Comparison of ENCODE assay signal across 10 mouse cellular contexts in genomic region chr2:162866613-162867314, GRCm38 (mm10).
DNase-seq lines count a peak whose midpoint lies in the region; ATAC-seq and TF ChIP-seq lines count a peak whose summit lies in the region.
"Had no signal": no experiment of that assay in that cellular context is flagged by ENCODE, and none has a peak within 500 bp of the region (broad histone marks: within the 10 kb centered on the region; RNA-seq: fewer than 3 reads in every experiment).

No protein-coding gene starts in this region.

- H3K36me3 ChIP-seq in heart, embryonic 11.5 days (ENCODE audit: control insufficient read depth, insufficient read depth, low read length): no peaks in the 10 kb centered on the region
- no peaks in the 10 kb centered on the region for H3K36me3 ChIP-seq in limb, embryonic 14.5 days (ENCODE audit: control insufficient read depth, insufficient read depth, low read length)

- DNase-seq in heart, adult 9 months (ENCODE audit: low spot score in 2 of 2): no peak
- DNase-seq in right cerebral cortex, postnatal 4 days: peak; percentile 26
- DNase-seq in right cerebral cortex, postnatal 25 days: no peak
- no peak for DNase-seq in limb, embryonic 14.5 days (ENCODE audit: low spot score)
- DNase-seq in gastrocnemius, postnatal 14 days: no peak
- DNase-seq in ovary, postnatal 10 days (ENCODE audit: low spot score): no peak
- DNase-seq: cerebellum, adult 9-11 months had no signal

- intact Hi-C loops in gastrocnemius, postnatal 14 days (cut with DNase I; ENCODE audit: low total_unique reads): no loop called here

- H3K4me2 ChIP-seq in heart, embryonic 11.5 days: peak overlapping the region; percentile 66
- peak overlapping the region; percentile 44 for H3K4me2 ChIP-seq in limb, embryonic 14.5 days (replicated peaks; ENCODE audit: low read depth, low read length, severe bottlenecking)

- ATAC-seq in heart, embryonic 11.5 days (replicated peaks; ENCODE audit: insufficient number of reproducible peaks, low FRiP score, low TSS enrichment): no peak
- no peak for ATAC-seq in limb, embryonic 14.5 days (ENCODE audit: low FRiP score, low read depth)
- no peak for ATAC-seq in CD4-positive, CD25-positive, alpha-beta regulatory T cell, adult 4 months

- WGBS in heart, embryonic 11.5 days (ENCODE audit: insufficient replicate concordance): 21% methylated on average over 11 of the region's 11 CpGs
- 17% methylated on average over 11 of the region's 11 CpGs for WGBS in limb, embryonic 14.5 days

- TF ChIP-seq POLR2A in limb, embryonic 14.5 days (IDR thresholded peaks at IDR 0.05; ENCODE audit: borderline replicate concordance, extremely low read depth, insufficient read depth, insufficient read length): no peak

- H3K27ac ChIP-seq in heart, embryonic 11.5 days (ENCODE audit: low read depth, low read length): no peak overlapping the region
- no peak overlapping the region for H3K27ac ChIP-seq in limb, embryonic 14.5 days (replicated peaks; ENCODE audit: low read depth, low read length)
- H3K27ac ChIP-seq: macrophage had no signal

- no peak overlapping the region for H3K9ac ChIP-seq in heart, embryonic 11.5 days (ENCODE audit: low read depth, low read length)
- no peak overlapping the region for H3K9ac ChIP-seq in limb, embryonic 14.5 days (ENCODE audit: low read depth, low read length, severe bottlenecking)

- H3K4me3 ChIP-seq in heart, embryonic 11.5 days (ENCODE audit: low read depth, low read length): no peak overlapping the region
- H3K4me3 ChIP-seq in limb, embryonic 14.5 days (replicated peaks; ENCODE audit: low read length): peak overlapping the region; percentile 25; the same call in 1 of the 2 replicates

- peaks cover 8% of the 10 kb centered on the region for H3K27me3 ChIP-seq in heart, embryonic 11.5 days (ENCODE audit: control insufficient read depth, insufficient read depth, low read length)
- H3K27me3 ChIP-seq in limb, embryonic 14.5 days (ENCODE audit: control insufficient read depth, insufficient read depth, low read length): 0 out of 2 replicates have a peak, but pooled peaks cover 3% of the 10 kb centered on the region

- H3K9me3 ChIP-seq in heart, embryonic 11.5 days (replicated peaks; ENCODE audit: control insufficient read depth, low read length): no peaks in the 10 kb centered on the region
- H3K9me3 ChIP-seq in limb, embryonic 14.5 days (ENCODE audit: control insufficient read depth, low read length): no peaks in the 10 kb centered on the region

- 0 out of 2 replicates have a peak, but pooled peaks cover 3% of the 10 kb centered on the region for H3K4me1 ChIP-seq in heart, embryonic 11.5 days (ENCODE audit: control insufficient read depth, insufficient read depth, low read length)
- peaks cover 2% of the 10 kb centered on the region; the same call in 1 of the 2 replicates for H3K4me1 ChIP-seq in limb, embryonic 14.5 days (ENCODE audit: control insufficient read depth, insufficient read depth, low read length)
